Mouse (Mus musculus) spleen, adult 18-20 months (tissue): ENCODE measurements at regions not wholly inside any gene's neighbourhood (a gene's known extent, or its start where the extent isn't known, plus 50 kb on each side); places are given as distances from the start of the nearest gene placed in this dataset.

ENCODE experiments used
- DNase-seq, 2 experiments: peaks; one replicate each; pipeline ENCODE4 v3.0.0; 2022; ENCODE audit warnings: mixed read lengths in 2 of 2

GRCm38 (mm10) chr15:62170337-62170736, 1247.5 kb upstream of the A1bg start:
- no peak for DNase-seq

GRCm38 (mm10) chr15:62169591-62170019, 1246.8 kb upstream of the A1bg start:
- DNase-seq: peak; percentile 57 to 59

- peak; percentile 21 to 44 for DNase-seq
Observed at GRCm38 (mm10) chr15:62168958-62169590, 1246.3 kb upstream of the A1bg start.

- no peak for DNase-seq
Observed at GRCm38 (mm10) chr15:62168522-62168921, 1245.7 kb upstream of the A1bg start.

GRCm38 (mm10) chr15:62166786-62167185, 1244.0 kb upstream of the A1bg start:
- DNase-seq: peak in 1 of 2 experiments; percentile 33

- no peak for DNase-seq
Observed at GRCm38 (mm10) chr15:62165826-62166500, 1243.2 kb upstream of the A1bg start.

GRCm38 (mm10) chr15:62164766-62165410, 1242.1 kb upstream of the A1bg start:
- DNase-seq: no peak

- DNase-seq: no peak
Observed at GRCm38 (mm10) chr15:62163203-62163602, 1240.4 kb upstream of the A1bg start.

- no peak for DNase-seq
Observed at GRCm38 (mm10) chr15:62162648-62163194, 1239.9 kb upstream of the A1bg start.

GRCm38 (mm10) chr15:62161975-62162647, 1239.3 kb upstream of the A1bg start:
- DNase-seq: no peak

- no peak for DNase-seq
Observed at GRCm38 (mm10) chr15:62161061-62161460, 1238.2 kb upstream of the A1bg start.

- no peak for DNase-seq
Observed at GRCm38 (mm10) chr15:62158875-62159675, 1236.3 kb upstream of the A1bg start.

- no peak for DNase-seq
Observed at GRCm38 (mm10) chr15:62157200-62158033, 1234.6 kb upstream of the A1bg start.

- no peak for DNase-seq
Observed at GRCm38 (mm10) chr15:62153222-62153621, 1230.4 kb upstream of the A1bg start.

- DNase-seq: no peak
Observed at GRCm38 (mm10) chr15:62152133-62152532, 1229.3 kb upstream of the A1bg start.

GRCm38 (mm10) chr15:62151690-62152089, 1228.9 kb upstream of the A1bg start:
- no peak for DNase-seq

GRCm38 (mm10) chr15:62150296-62150695, 1227.5 kb upstream of the A1bg start:
- DNase-seq: no peak

GRCm38 (mm10) chr15:62148680-62149237, 1225.9 kb upstream of the A1bg start:
- DNase-seq: no peak

- DNase-seq: no peak
Observed at GRCm38 (mm10) chr15:62147343-62147953, 1224.6 kb upstream of the A1bg start.

GRCm38 (mm10) chr15:62145643-62146285, 1223.0 kb upstream of the A1bg start:
- no peak for DNase-seq
